Mouse (Mus musculus): ENCODE measurements around the gene Usp39. TPM values are rescaled to one million over a fixed set of nuclear protein-coding genes. Genes with fewer than 3 reads are reported as not detected.
A peak's percentile ranks its signal among the peaks of the same experiment; 100 is the strongest.

Usp39 gene
- total RNA-seq, 2 experiments from 2014 or later, result 17.2 to 18.4 TPM

- DNase-seq, result no peak
These were observed 42.5 kb downstream of the Usp39 start for GRCm38 (mm10) chr6:72302349-72302925.

- no peak for DNase-seq
These were observed 47.2 kb downstream of the Usp39 start for GRCm38 (mm10) chr6:72297825-72298224.

- DNase-seq, result no peak
These were observed 51.9 kb downstream of the Usp39 start for GRCm38 (mm10) chr6:72292972-72293651.

- DNase-seq, result no peak
These were observed 55.5 kb downstream of the Usp39 start for GRCm38 (mm10) chr6:72289484-72289883.

GRCm38 (mm10) chr6:72283914-72284313, 61.1 kb downstream of the Usp39 start:
- peak; percentile 53 for DNase-seq

- no peak for DNase-seq
These were observed 64.5 kb downstream of the Usp39 start for GRCm38 (mm10) chr6:72280410-72280998.

- DNase-seq, result no peak
These were observed 65.5 kb downstream of the Usp39 start for GRCm38 (mm10) chr6:72279505-72279904.

GRCm38 (mm10) chr6:72278835-72279234, 66.1 kb downstream of the Usp39 start:
- no peak for DNase-seq

GRCm38 (mm10) chr6:72277508-72278166, 67.3 kb downstream of the Usp39 start:
- no peak for DNase-seq

- DNase-seq, result no peak
These were observed 68.0 kb downstream of the Usp39 start for GRCm38 (mm10) chr6:72276972-72277441.

GRCm38 (mm10) chr6:72276141-72276540, 68.8 kb downstream of the Usp39 start:
- DNase-seq, result no peak

GRCm38 (mm10) chr6:72275527-72275926, 69.5 kb downstream of the Usp39 start:
- no peak for DNase-seq

GRCm38 (mm10) chr6:72273153-72273552, 71.8 kb downstream of the Usp39 start:
- DNase-seq, result no peak

- no peak for DNase-seq
These were observed 72.8 kb downstream of the Usp39 start for GRCm38 (mm10) chr6:72272161-72272696.

GRCm38 (mm10) chr6:72270952-72271519, 73.9 kb downstream of the Usp39 start:
- DNase-seq, result no peak

GRCm38 (mm10) chr6:72270258-72270657, 74.7 kb downstream of the Usp39 start:
- DNase-seq, result no peak

Other genes starting within 250 kb of the Usp39 start
- 100 to 1,000 TPM in 1 of 2 experiments, 10 to 100 TPM in 1; 84.7 to 105 TPM for gene St3gal5, start 247.6 kb downstream of the Usp39 start, total RNA-seq (2021)
- 1 to 10 TPM; 4.0 to 4.6 TPM for gene Atoh8, start 109.6 kb downstream of the Usp39 start, total RNA-seq (2021)
- not detected for gene Sftpb, start 40.6 kb downstream of the Usp39 start, total RNA-seq (2021)
- 10 to 100 TPM; 12.5 to 15.6 TPM for gene 0610030E20Rik, start 2.1 kb upstream of the Usp39 start, total RNA-seq (2021)
- 10 to 100 TPM in 1 of 2 experiments, 1 to 10 TPM in 1; 8.0 to 14.0 TPM for gene Tmem150a, start 10.3 kb upstream of the Usp39 start, total RNA-seq (2021)
- gene Rnf181, start 21.8 kb upstream of the Usp39 start, total RNA-seq (2021), result 10 to 100 TPM; 35.9 to 36.6 TPM
- gene Vamp5, start 35.3 kb upstream of the Usp39 start, total RNA-seq (2021), result 10 to 100 TPM; 49.1 to 50.0 TPM
- 10 to 100 TPM; 60.9 to 64.7 TPM for gene Vamp8, start 45.5 kb upstream of the Usp39 start, total RNA-seq (2021)
- 10 to 100 TPM; 15.1 to 21.9 TPM for gene Ggcx, start 69.1 kb upstream of the Usp39 start, total RNA-seq (2021)
- gene Mat2a, start 94.4 kb upstream of the Usp39 start, total RNA-seq (2021), result 100 to 1,000 TPM; 200 to 249 TPM
- under 1 TPM; 0.54 to 0.79 TPM for gene Sh2d6, start 176.5 kb upstream of the Usp39 start, total RNA-seq (2021)
- 10 to 100 TPM; 12.4 to 19.1 TPM for gene Capg, start 199.2 kb upstream of the Usp39 start, total RNA-seq (2021)